ENCODE assay signal across 11 mouse cellular contexts in the genomic region with DNA sequence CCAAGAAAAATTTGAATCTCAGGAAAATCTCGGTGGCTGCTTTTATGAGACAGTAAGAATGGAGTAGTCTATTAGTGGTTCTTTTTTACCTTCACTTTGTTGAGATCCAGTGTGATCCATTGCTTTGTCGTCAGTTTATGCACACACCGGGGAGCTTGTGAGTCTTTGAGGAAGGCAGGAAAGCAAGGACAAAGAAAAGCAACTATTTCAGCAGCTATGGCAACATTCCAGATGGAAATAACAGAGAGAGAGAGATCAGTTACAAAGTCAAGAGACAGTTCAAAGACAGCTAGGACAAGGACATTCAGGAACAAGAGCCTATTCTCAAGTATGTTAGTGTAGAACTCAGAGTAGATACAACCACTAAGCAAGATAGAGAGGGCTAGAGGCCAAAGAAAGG. TPM values are rescaled to one million over a fixed set of nuclear protein-coding genes. Genes with fewer than 3 reads are reported as not detected.
"Had no signal": no experiment of that assay in that cellular context is flagged by ENCODE, and none has a peak within 500 bp of the region (broad histone marks: within the 10 kb centered on the region; RNA-seq: fewer than 3 reads in every experiment).

No protein-coding gene starts in this region.

- H3K9ac ChIP-seq: liver, embryonic 14.5 days; lung, embryonic 15.5 days had no signal

- H3K27ac ChIP-seq: kidney, postnatal 0 days; left cerebral cortex, adult 2 months; liver, embryonic 14.5 days; lung, embryonic 15.5 days had no signal

- H3K36me3 ChIP-seq: lung, embryonic 15.5 days had no signal

- H3K9me3 ChIP-seq: lung, embryonic 15.5 days had no signal

- DNase-seq: lung, adult 18-20 months; thymus, adult 18-20 months had no signal

- H3K27me3 ChIP-seq: lung, embryonic 15.5 days had no signal

- H3K4me2 ChIP-seq: liver, embryonic 11.5 days; midbrain, embryonic 11.5 days had no signal

- H3K4me3 ChIP-seq: left cerebral cortex, adult 2 months; lung, embryonic 15.5 days had no signal

RNA-seq across cellular contexts. Expression of gene Zkscan16, which starts 7.6 kb away (rescaled TPM):
- total RNA-seq: megakaryocyte progenitor cell, adult 5-6 weeks; megakaryocyte-erythroid progenitor cell, adult 5-6 weeks had no signal
- polyA plus RNA-seq: small intestine, adult 2 months had no signal
